Mouse (Mus musculus): ENCODE results near the gene Slc10a7. TPM values are rescaled to one million over a fixed set of nuclear protein-coding genes. Genes with fewer than 3 reads are reported as not detected.
"Not testable (repeated sequence)": the region's sequence is repeated elsewhere in the genome, so short reads cannot be mapped to it uniquely, and the experiment has no call there.

The Slc10a7 gene
- total RNA-seq, 4 experiments from 2014 or later = 6.2 to 9.9 (median 6.9) TPM

GRCm38 (mm10) chr8:78545153-78545817, 36.1 kb downstream of the Slc10a7 start:
- not testable (repeated sequence) for DNase-seq (ENCODE audit: low spot score in 2 of 2)

GRCm38 (mm10) chr8:78549971-78550751, 41.0 kb downstream of the Slc10a7 start:
- no peak for DNase-seq (ENCODE audit: low spot score in 2 of 2)

- DNase-seq (ENCODE audit: low spot score in 2 of 2) = no peak
Measured at GRCm38 (mm10) chr8:78550752-78551134, 41.6 kb downstream of the Slc10a7 start.

GRCm38 (mm10) chr8:78555817-78556216, 46.7 kb downstream of the Slc10a7 start:
- no peak for DNase-seq (ENCODE audit: low spot score in 2 of 2)

- no peak for DNase-seq (ENCODE audit: low spot score in 2 of 2)
Measured at GRCm38 (mm10) chr8:78556773-78557434, 47.8 kb downstream of the Slc10a7 start.

GRCm38 (mm10) chr8:78561620-78562019, 52.5 kb downstream of the Slc10a7 start:
- no peak for DNase-seq (ENCODE audit: low spot score in 2 of 2)

GRCm38 (mm10) chr8:78563466-78564058, 54.4 kb downstream of the Slc10a7 start:
- DNase-seq (ENCODE audit: low spot score in 2 of 2) = no peak

GRCm38 (mm10) chr8:78564200-78564599, 55.1 kb downstream of the Slc10a7 start:
- no peak for DNase-seq (ENCODE audit: low spot score in 2 of 2)

- DNase-seq (ENCODE audit: low spot score in 2 of 2) = no peak
Measured at GRCm38 (mm10) chr8:78568196-78568595, 59.0 kb downstream of the Slc10a7 start.

GRCm38 (mm10) chr8:78571528-78571927, 62.4 kb downstream of the Slc10a7 start:
- DNase-seq (ENCODE audit: low spot score in 2 of 2) = no peak

GRCm38 (mm10) chr8:78574207-78574606, 65.1 kb downstream of the Slc10a7 start:
- DNase-seq (ENCODE audit: low spot score in 2 of 2) = no peak

- no peak for DNase-seq (ENCODE audit: low spot score in 2 of 2)
Measured at GRCm38 (mm10) chr8:78577569-78577968, 68.4 kb downstream of the Slc10a7 start.

- no peak for DNase-seq (ENCODE audit: low spot score in 2 of 2)
Measured at GRCm38 (mm10) chr8:78578036-78578435, 68.9 kb downstream of the Slc10a7 start.

- DNase-seq (ENCODE audit: low spot score in 2 of 2) = no peak
Measured at GRCm38 (mm10) chr8:78584011-78584776, 75.0 kb downstream of the Slc10a7 start.

- DNase-seq (ENCODE audit: low spot score in 2 of 2) = no peak
Measured at GRCm38 (mm10) chr8:78584863-78585262, 75.7 kb downstream of the Slc10a7 start.

- DNase-seq (ENCODE audit: low spot score in 2 of 2) = no peak
Measured at GRCm38 (mm10) chr8:78595481-78595908, 86.3 kb downstream of the Slc10a7 start.

GRCm38 (mm10) chr8:78598237-78598636, 89.1 kb downstream of the Slc10a7 start:
- DNase-seq (ENCODE audit: low spot score in 2 of 2) = no peak

- no peak for DNase-seq (ENCODE audit: low spot score in 2 of 2)
Measured at GRCm38 (mm10) chr8:78603084-78603483, 93.9 kb downstream of the Slc10a7 start.

- DNase-seq (ENCODE audit: low spot score in 2 of 2) = no peak
Measured at GRCm38 (mm10) chr8:78604426-78604825, 95.3 kb downstream of the Slc10a7 start.

- DNase-seq (ENCODE audit: low spot score in 2 of 2) = no peak
Measured at GRCm38 (mm10) chr8:78609301-78609700, 100.2 kb downstream of the Slc10a7 start.

- no peak for DNase-seq (ENCODE audit: low spot score in 2 of 2)
Measured at GRCm38 (mm10) chr8:78611019-78611418, 101.9 kb downstream of the Slc10a7 start.

Measured in layer of hippocampus, adult 8-10 months (tissue).